Mouse (Mus musculus): Measurements from ENCODE around the gene Uhrf1.

DNA sequence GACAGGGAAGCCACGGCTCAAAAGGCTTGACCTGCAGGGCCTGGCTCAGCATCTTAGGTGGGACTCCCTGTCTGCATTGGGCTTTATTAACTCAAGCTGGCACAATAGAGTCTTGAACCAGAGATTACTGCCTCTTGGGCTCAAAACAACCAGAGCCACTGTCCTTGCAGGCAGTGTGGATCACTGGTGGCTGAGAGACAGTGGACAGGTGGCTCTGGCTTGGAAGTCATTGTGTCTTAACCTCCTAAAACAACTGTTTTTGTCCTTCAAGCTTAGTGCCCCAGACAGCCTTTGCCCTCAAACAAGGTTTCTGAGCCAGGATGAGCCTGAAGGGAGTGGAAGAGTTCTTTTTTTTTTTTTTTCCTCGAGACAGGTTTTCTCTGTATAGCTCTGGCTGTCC is 42.2 kb downstream of the Uhrf1 start:
- TF ChIP-seq CTCF (IDR thresholded peaks at IDR 0.05; ENCODE audit: low read depth, low read length) (no peak), POLR2AphosphoS5 (IDR thresholded peaks at IDR 0.05; ENCODE audit: insufficient replicate concordance, low read depth, low read length) (no peak), GATA1 (IDR thresholded peaks at IDR 0.05; ENCODE audit: borderline replicate concordance, low read length) (no peak), TAL1 (conservative IDR thresholded peaks at IDR 0.05; ENCODE audit: low read depth, low read length) (no peak)
